ENCODE assay signal across 17 mouse cellular contexts in the genomic region with DNA sequence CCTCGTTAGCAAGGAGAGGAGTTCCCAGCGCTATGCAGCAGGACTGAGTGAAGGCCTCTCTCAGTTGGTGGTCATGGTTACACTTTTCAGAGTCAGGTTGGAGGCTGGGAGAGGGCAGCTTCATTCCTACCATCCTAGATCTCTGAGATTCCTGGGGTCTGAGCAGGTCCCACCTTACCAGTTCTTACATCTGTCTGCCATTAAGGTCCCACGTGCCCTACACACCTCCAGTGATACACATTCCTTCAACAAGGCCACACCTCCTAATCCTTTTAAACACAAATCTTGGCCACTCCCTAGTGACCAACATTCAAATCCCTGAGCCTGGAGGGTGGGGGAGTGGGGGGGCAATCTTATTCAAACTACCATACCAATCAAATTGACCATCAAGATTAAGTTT.
"Had no signal": no experiment of that assay in that cellular context is flagged by ENCODE, and none has a peak within 500 bp of the region (broad histone marks: within the 10 kb centered on the region; RNA-seq: fewer than 3 reads in every experiment).

No protein-coding gene starts in this region.

- H3K27me3 ChIP-seq: lung, embryonic 15.5 days; midbrain, embryonic 13.5 days; midbrain, embryonic 15.5 days; neural tube, embryonic 12.5 days; stomach, embryonic 15.5 days had no signal

- H3K4me1 ChIP-seq: midbrain, embryonic 13.5 days; midbrain, embryonic 15.5 days; neural tube, embryonic 12.5 days had no signal

- H3K27ac ChIP-seq: lung, embryonic 15.5 days; macrophage; midbrain, embryonic 13.5 days; midbrain, embryonic 15.5 days; neural tube, embryonic 12.5 days; stomach, embryonic 15.5 days; stomach, postnatal 0 days had no signal

- DNase-seq: lung, adult 2 months; lung, postnatal 14 days; lung, postnatal 36 days; right cerebral cortex, postnatal 14 days; thymus, adult 2 months; thymus, postnatal 25 days; thymus, postnatal 4 days had no signal

- H3K4me2 ChIP-seq: lung, embryonic 15.5 days; midbrain, embryonic 11.5 days; midbrain, embryonic 13.5 days; midbrain, embryonic 15.5 days; neural tube, embryonic 12.5 days; stomach, embryonic 15.5 days had no signal

- ATAC-seq: lung, postnatal 0 days; midbrain, embryonic 13.5 days; midbrain, embryonic 15.5 days had no signal

- H3K36me3 ChIP-seq: lung, embryonic 15.5 days; midbrain, embryonic 13.5 days; midbrain, embryonic 15.5 days; neural tube, embryonic 12.5 days; stomach, embryonic 15.5 days had no signal

- H3K9ac ChIP-seq: lung, embryonic 15.5 days; midbrain, embryonic 13.5 days; midbrain, embryonic 15.5 days; neural tube, embryonic 12.5 days; stomach, embryonic 15.5 days had no signal

- H3K4me3 ChIP-seq: lung, embryonic 15.5 days; megakaryocyte, embryonic 14.5 days; midbrain, embryonic 13.5 days; midbrain, embryonic 15.5 days; neural tube, embryonic 12.5 days; stomach, embryonic 15.5 days had no signal

- H3K9me3 ChIP-seq: lung, embryonic 15.5 days; megakaryocyte, embryonic 14.5 days; midbrain, embryonic 13.5 days; midbrain, embryonic 15.5 days; neural tube, embryonic 12.5 days; stomach, embryonic 15.5 days had no signal
